Mouse (Mus musculus) ovary, adult 2 months (tissue): ENCODE results near the gene Erbb3. TPM values are rescaled to one million over a fixed set of nuclear protein-coding genes. Genes with fewer than 3 reads are reported as not detected.

Source experiments
- polyA plus RNA-seq: library from polyadenylated mRNA; depleted of rRNA; stranded (reverse); fragments of >200 nt; gene quantifications from 2 replicates; pipeline ENCODE4 v1.2.3, GENCODE M21; 2012; rRNA removed

Erbb3 gene
- 6.8 and 6.9 TPM in 2 replicates for polyA plus RNA-seq

GRCm38 (mm10) chr10:128589464-128590192, at the start of gene Erbb3:
TSS of gene Erbb3 (minus strand) at chr10:128589652.

GRCm38 (mm10) chr10:128626311-128627310, 37.2 kb upstream of the Erbb3 start, which contains the start of gene Rps26:
TSS of gene Rps26 (minus strand) at chr10:128626747.

GRCm38 (mm10) chr10:128565788-128566531, 23.5 kb downstream of the Erbb3 start, which contains the start of gene Pa2g4:
TSS of gene Pa2g4 (minus strand) at chr10:128565987.

GRCm38 (mm10) chr10:128548947-128549681, 40.3 kb downstream of the Erbb3 start, which contains the start of gene Rpl41:
TSS of gene Rpl41 (minus strand) at chr10:128549305.

GRCm38 (mm10) chr10:128547361-128548032, 42.0 kb downstream of the Erbb3 start, which contains the start of gene Zc3h10:
TSS of gene Zc3h10 (minus strand) at chr10:128547774.

GRCm38 (mm10) chr10:128525671-128526308, 63.7 kb downstream of the Erbb3 start, which contains the start of gene Esyt1:
TSS of gene Esyt1 (minus strand) at chr10:128525871.

Other genes starting within 250 kb of the Erbb3 start
- 138 and 189 TPM in 2 replicates for gene Coq10a, start 220.7 kb downstream of the Erbb3 start, polyA plus RNA-seq
- gene Ankrd52, start 212.5 kb downstream of the Erbb3 start, polyA plus RNA-seq, result 54.4 and 59.6 TPM in 2 replicates
- gene Slc39a5, start 188.4 kb downstream of the Erbb3 start, polyA plus RNA-seq, result 0.21 and 0.40 TPM in 2 replicates
- 19.7 and 26.6 TPM in 2 replicates for gene Nabp2, start 178.2 kb downstream of the Erbb3 start, polyA plus RNA-seq
- 50.0 and 57.7 TPM in 2 replicates for gene Rnf41, start 178.0 kb downstream of the Erbb3 start, polyA plus RNA-seq
- gene Smarcc2, start 130.4 kb downstream of the Erbb3 start, polyA plus RNA-seq, result 130 and 148 TPM in 2 replicates
- gene Myl6, start 95.5 kb downstream of the Erbb3 start, polyA plus RNA-seq, result 1,000 and 1,018 TPM in 2 replicates
- gene Myl6b, start 91.0 kb downstream of the Erbb3 start, polyA plus RNA-seq, result 4.9 and 5.2 TPM in 2 replicates
- 72.6 and 73.1 TPM in 2 replicates for gene Esyt1, start 63.8 kb downstream of the Erbb3 start, polyA plus RNA-seq
- 18.0 and 21.1 TPM in 2 replicates for gene Zc3h10, start 41.9 kb downstream of the Erbb3 start, polyA plus RNA-seq
- gene Rpl41, start 40.3 kb downstream of the Erbb3 start, polyA plus RNA-seq, result 2,417 and 2,489 TPM in 2 replicates
- gene Pa2g4, start 23.7 kb downstream of the Erbb3 start, polyA plus RNA-seq, result 14.1 and 17.1 TPM in 2 replicates
- 1,277 and 1,434 TPM in 2 replicates for gene Rps26, start 37.1 kb upstream of the Erbb3 start, polyA plus RNA-seq
- gene Ikzf4, start 56.3 kb upstream of the Erbb3 start, polyA plus RNA-seq, result 2.2 and 3.8 TPM in 2 replicates
- gene Suox, start 84.4 kb upstream of the Erbb3 start, polyA plus RNA-seq, result 6.7 and 11.9 TPM in 2 replicates
- gene Rab5b, start 106.6 kb upstream of the Erbb3 start, polyA plus RNA-seq, result 68.7 and 73.1 TPM in 2 replicates
- gene Pmel, start 114.5 kb upstream of the Erbb3 start, polyA plus RNA-seq, result 1.5 and 1.9 TPM in 2 replicates
- gene Cdk2, start 115.4 kb upstream of the Erbb3 start, polyA plus RNA-seq, result 17.5 and 21.4 TPM in 2 replicates
- gene Dgka, start 155.2 kb upstream of the Erbb3 start, polyA plus RNA-seq, result 14.3 and 18.2 TPM in 2 replicates
- gene Pym1, start 158.2 kb upstream of the Erbb3 start, polyA plus RNA-seq, result 20.8 and 23.0 TPM in 2 replicates
- 10.0 and 11.3 TPM in 2 replicates for gene Mmp19, start 201.3 kb upstream of the Erbb3 start, polyA plus RNA-seq
- 10.4 and 10.8 TPM in 2 replicates for gene Dnajc14, start 214.4 kb upstream of the Erbb3 start, polyA plus RNA-seq
- 34.2 and 35.6 TPM in 2 replicates for gene Tmem198b, start 214.7 kb upstream of the Erbb3 start, polyA plus RNA-seq
- 1.6 and 4.1 TPM in 2 replicates for gene Sarnp, start 227.7 kb upstream of the Erbb3 start, polyA plus RNA-seq
- 30.3 and 44.4 TPM in 2 replicates for gene Ormdl2, start 232.0 kb upstream of the Erbb3 start, polyA plus RNA-seq